Mouse (Mus musculus) adrenal gland, postnatal 36 days (tissue): ENCODE measurements around the gene Arhgap32. TPM values are rescaled to one million over a fixed set of nuclear protein-coding genes. Genes with fewer than 3 reads are reported as not detected.
A peak's percentile ranks its signal among the peaks of the same experiment; 100 is the strongest.

Experiments used
- DNase-seq, 2 experiments: peaks; one replicate each; pipeline ENCODE4 v3.0.0; 2021; ENCODE audit warnings: mixed read lengths in 1 of 2
- total RNA-seq, 2 experiments: library from RNA; stranded (reverse); gene quantifications; 2 replicates each; pipeline ENCODE4 v1.2.3; 2021

The Arhgap32 gene
- total RNA-seq, 2 experiments from 2014 or later = 50.3 to 71.4 TPM

DNA sequence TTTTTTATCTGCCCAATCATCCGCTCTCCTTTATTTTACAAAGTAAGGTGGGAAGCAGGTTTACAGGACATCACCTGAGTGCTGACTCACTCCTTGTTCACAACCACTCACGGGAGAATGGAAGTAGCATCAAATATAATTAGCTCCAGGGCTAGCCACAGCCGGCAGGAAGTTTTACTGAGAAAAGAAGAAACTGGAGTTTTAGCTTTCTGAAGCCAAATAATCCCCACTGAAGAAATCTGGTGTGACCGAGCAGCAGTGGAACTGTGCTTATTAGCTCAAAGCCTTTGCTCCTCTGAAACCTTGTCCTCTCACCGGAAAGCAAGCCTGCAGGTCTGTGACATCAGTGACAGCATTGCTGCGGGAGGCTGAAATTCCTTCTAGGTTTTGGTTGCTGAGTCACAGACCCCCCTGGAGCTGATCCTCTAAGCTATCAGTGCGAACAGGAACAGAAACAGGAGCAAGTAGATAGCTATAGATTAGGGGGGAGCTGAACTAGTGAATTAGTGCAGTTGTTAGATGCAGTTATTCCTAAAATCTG is 88.6 kb downstream of the Arhgap32 start:
- DNase-seq = no peak

DNA sequence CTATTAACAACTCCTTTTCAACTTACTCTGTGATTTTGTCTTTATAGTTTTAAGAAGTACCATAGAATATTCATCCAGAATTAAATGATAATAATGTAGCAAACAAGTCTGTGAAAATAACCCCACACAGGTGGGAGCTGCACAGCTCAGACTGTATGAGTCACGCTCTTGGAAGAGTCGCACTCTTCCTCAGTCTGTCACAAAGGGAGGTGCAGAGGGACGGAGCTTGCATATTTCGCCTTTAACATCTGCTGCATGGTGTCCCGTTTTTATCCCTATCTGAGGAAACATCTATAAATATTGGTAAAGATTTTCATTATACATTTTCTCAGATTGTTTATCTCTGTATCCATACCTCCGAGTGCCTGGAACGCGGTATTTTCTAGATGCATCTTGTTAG is 91.2 kb downstream of the Arhgap32 start:
- no peak for DNase-seq

DNA sequence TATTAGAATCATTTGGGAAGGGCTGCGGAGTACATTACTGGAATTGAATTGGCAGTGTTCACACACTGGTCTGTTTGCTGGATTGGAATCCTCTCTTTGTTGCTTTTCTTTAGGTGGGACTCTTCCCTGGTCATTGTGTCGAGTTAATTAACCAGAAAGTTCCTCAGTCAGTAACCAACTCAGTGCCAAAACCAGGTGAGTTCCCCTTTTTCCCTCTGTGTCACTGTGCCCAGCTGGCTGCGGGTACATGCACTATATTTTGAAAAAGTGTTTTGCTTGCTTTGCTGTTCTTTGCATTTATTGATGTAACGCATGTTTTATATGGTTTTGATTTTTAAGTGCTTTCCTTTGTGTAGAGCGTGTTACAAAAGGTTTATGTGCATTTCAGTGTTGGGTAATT is 92.1 kb downstream of the Arhgap32 start:
- DNase-seq = no peak

DNA sequence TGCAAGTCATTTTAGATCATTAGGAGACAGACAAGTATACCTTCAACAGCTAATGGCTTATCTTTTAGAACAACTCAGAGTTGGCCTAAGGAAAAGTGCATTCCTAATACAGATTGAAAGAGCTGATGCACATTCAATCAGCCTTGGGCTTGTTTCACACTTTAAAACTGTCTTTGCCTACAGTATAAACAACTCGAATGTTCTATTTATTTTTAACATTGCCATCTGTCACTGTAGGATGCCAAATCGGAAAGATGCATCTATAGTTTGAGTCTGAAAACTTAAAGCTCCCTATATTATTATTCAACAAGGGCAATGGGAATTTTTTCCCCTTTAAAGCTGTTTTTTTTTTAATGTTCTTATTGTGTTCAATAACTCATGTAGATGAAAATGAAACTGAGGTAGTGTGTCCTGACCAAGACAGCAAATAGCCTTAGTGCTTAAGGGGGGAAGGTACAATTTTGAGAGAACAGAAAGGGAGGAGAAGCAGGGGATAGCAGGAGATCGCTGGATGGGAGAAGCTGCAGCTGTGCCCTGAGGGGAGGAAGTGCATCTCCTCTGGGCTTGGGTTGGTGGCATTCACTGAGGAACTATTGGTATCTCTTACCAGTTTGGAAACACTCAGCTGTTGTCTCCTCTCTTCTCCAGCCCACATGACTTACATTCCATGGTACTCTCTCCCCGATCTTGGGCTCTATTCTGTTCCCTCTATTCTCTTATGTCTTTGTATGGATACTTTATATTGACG is 101.1 kb downstream of the Arhgap32 start:
- no peak for DNase-seq

DNA sequence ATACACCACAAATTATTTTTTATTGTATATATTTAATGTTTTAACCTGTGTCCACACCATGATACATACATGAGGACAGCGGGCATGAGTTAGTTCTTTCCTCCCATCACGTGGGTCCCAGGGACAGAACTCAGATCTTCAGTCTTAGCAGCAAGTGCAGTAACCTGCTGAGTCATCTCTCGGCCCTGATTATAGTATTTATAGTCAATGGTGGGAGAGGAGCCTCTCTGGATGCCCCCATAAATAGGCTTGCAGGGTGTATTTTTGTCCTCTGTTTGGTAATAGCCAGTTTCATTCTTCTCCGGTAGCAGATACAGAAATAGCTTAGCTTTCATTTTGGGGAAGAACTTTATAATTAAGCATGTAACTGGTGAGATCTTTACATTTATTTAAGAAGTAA is 103.5 kb downstream of the Arhgap32 start:
- DNase-seq = no peak

DNA sequence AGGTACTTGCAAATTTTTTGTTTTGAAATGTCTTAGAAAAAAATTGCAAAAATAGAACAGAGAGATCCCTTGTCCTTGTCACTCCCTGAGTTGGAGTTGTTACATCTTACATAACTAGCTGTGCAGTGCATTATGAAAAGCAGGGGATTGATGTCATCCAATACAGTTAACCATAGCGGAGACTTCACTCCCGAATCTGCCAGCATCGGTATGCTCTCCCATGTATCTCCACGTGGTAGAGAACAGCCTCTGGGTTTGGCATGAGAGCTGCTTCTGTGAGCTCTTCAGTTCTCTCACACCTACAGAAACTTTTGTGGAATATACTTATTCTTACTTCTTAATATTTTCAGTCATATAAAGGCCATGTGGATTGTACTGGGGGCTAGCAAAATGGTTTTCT is 106.2 kb downstream of the Arhgap32 start:
- DNase-seq = no peak

DNA sequence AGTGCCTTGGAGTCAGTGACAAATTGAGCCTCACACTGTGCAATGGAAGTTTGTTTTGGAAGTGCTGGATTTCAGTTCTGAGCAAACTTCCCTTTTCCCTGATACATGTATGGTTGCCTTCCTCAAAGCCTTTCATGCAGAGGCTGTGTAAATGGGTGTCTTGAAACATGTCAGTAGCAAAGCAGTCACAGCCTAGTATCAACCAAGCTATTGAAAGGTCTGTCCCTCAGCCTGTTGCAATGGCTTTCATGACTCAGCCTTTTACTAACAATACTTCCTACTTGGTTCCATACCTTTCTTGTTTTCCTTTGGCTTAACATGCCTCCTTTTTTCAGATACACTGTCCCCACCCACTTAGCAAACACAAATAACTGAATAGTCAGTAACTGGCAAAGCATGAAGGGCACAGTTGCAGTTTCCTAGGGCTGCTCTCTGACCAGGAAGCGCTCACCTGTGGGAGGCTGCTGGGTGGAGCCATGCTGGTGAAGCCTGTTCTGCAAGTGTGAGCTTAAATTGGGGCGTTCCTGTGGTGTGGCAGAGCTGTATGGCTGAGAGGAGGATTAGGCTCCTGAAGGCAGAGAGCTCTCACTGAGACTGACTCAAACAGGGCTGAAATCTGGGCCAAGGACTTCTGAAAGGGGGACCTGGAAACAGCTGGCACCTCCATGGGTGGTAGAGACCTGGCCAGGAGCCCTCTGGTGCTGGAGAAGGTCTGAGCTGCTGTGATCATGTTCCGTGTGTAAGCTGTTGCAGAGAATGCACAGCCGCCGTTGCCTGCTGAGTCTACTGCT is 108.0 kb downstream of the Arhgap32 start:
- DNase-seq = peak; percentile 54 to 61

DNA sequence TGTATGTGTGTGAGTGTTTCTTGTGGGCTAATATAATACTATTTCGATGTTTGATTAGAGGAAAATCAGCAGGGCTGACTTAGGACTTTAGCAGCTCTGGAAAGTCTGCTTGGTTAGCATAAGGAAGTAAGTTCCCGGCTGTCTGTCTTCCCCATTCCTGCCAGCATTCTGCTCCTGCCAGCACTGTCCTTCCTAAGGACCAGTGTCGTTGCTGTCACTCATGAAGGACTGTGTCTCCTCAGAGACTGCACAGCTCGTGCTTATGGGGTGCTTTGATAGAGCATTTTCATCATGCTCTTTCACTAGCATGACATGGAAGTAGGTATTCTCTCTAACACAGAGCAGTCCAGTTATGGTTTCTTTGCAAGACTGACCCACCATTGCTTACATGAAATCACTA is 109.0 kb downstream of the Arhgap32 start:
- DNase-seq = no peak

DNA sequence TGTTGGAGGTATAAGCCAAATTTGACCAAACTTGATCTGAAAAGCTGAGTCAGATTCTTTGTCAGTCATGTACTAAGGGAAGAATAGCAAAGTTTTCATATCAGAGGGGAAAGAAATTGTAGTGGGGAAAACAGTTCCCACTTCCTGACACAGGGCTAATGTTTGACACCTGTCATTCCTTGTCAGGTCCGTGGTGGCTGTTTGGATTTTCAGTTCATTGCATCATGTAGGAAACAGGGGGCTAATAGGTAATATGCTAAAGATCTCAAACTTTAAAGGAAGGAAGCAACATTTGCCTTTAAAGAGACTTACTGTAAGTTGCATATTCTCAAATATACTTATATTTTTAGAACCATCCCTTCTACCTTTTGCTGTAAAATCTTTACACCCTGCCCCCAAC is 109.6 kb downstream of the Arhgap32 start:
- DNase-seq = no peak

DNA sequence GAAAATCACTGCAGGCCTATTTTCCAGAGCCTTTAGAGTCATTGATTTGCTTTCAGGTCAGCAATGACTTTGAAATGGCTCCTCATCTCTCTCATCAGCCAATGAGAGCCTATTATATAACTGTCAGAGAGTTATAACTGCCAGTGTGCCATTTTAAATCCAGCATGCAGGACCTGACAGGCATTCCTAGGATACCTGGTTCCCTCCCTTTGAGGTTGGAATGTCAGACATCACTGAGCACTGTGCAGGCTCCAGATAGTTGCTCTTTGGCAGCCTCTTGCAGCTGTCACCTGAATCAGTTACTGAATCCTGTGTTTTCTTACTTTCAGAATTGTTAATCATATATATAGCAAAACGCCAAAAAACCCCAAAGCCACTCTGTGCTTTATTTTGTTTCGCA is 111.1 kb downstream of the Arhgap32 start:
- DNase-seq = no peak

DNA sequence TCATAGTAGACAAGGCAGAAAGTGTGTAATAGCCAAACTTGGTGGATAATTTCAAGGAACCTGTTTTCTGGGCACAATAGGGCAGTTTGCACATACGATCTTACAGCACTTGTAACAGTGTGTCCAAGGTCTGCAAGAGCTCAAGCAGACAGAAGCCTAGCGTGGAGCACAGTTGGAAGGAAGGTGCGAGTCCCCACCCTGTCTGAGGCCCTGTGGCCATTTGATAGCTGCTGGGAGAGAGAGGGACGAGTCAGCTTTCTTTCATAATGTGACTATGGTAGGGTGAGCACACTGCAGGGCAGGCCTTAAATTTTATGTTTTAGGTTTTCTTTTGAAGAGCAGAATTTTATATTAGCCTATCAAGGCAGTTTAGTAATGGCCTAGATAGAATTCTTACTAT is 117.7 kb downstream of the Arhgap32 start:
- no peak for DNase-seq

DNA sequence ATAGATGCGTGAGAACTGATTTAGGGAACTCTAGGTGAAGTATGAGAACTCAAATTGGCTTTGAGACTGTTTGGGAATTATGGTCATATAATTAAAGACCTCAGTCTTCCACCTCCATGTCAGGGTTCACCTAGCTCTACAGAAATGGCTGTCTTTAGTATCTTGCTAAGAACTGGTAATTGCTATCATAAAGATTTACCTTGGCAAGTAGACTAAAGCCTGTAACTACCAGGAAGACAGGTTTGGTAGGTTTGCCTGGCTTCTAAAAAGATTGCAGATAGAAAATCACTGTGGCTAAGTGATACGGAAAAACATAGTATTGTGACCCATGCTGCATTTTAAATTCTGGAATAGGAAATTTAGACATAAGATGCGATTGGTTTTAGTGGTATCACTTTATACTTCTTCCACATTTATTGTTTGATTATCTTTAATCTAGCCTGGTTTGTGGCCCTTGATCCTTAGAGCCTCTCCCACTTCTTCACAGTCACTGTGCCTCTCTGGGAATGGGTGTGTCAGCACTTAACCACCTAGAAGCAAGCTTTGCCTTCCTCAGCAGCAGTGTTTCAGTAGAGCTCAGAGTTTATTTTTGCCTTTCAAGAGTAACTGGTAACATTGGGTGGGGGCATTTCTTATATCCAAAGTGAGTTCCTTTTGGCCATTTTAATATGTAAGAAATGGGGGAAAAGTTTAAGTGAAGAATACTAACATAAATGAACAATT is 119.0 kb downstream of the Arhgap32 start:
- no peak for DNase-seq

DNA sequence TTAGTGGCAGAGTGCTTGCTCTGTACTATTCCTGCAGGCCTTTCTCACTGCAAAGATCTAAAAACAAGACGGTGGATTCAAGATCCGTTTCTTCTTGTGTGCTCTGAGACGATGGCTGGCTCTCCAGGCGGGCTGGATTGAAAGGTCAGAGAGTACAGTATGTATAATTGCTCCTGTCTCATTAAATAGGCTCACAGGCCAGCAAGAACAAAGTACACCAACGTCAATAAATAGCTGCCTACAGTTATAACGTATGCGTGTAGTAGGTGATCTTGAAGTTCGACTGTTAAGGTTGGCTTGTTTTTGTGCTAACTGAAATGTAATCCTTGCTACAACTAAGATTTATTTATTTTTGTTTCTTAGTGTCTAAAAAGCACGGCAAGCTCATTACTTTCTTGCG is 123.0 kb downstream of the Arhgap32 start:
- no peak for DNase-seq

DNA sequence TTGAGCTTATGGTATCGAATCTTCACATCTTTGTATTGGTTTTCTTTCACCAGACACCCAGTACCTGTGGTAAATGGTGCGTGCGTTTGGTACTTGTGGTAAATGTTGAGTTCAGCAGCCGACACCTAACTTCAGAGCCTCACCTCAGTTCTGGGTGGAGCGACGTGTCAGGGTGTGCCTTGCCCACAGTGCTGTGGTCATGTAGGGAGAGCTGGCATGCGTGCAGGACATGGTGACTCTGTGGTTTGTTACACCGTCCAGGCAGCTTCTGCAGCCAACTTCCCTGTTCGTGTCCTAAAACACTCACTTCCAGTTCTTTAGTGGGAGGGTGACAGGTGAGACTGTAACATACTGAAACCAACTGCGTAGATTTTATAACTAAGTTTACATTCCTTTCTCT is 123.5 kb downstream of the Arhgap32 start:
- DNase-seq = no peak

DNA sequence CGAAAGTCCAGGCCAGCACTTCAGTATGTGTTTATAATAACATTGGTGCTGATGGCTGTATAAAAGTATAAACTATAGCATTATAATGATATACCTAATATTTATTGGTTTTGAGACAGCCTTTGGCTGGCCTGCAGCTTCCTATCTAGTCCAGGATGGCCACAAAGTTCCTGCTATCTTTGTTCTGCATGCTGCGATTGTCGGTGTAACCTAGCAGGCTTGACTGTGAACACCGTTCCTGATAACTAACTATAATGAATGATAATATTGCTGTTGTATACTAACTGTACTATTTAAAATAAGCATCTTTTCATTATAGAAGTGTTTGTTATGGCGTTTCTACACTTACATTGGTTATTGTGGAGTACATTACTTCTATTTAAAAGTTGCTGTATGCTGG is 124.5 kb downstream of the Arhgap32 start:
- DNase-seq = no peak

DNA sequence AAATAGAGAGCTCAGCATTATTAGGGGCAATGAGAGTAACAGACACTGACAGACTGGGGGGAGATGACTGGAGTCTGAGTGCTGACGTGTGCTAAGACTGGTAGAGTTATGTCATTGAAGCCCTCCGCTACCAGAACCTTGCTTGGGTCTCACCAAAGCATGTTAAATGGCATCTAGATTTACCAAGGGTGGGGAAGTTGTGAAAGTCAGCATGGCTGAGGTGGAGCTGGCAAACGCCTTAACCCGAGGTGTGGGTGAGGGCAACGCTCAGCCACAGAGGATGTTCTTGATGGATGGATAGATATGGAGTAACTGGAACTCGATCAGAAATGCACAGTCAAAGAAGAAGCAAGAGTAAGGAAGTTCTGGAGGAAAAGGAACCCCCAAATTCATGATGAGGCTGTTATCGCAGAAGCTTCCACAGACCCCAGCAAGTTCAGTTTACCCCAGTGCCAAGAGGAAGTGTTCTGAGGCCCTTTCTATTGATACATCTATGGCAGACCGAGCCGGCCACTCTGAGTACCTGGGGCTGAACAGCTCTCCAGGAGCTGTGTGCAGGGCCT is 125.8 kb downstream of the Arhgap32 start:
- no peak for DNase-seq

DNA sequence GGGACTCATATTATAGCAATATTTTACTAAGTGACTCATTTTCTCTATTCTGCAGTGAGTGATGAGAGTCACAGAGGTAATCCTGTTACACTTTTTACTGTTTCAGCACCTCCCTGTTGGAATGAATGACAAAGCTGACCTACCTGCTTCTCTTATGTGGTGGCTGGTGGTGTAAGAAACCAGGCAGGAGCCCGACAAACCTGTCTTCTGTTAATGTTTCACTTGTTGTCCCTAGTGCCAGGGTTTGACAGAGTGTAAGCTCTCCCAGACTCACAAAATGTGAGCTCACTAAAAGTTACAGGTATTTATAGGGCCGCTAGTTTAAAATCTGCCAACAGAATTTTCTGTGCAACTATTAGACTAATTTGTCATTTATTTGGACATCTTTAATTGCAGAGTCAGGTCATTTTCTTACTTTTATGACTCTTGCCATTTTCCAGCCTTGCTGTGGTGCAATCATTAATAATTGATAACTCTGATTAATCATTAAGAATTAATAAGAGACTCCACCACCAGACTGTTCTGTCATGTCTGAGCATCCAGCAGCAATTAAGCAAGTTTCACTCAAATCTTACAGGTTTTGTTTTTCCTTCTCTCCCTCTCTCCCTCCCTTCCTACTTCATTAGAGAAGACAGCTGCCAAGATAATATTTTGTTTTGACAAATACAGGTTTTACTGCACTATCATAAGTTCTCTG is 127.1 kb downstream of the Arhgap32 start:
- DNase-seq = no peak

DNA sequence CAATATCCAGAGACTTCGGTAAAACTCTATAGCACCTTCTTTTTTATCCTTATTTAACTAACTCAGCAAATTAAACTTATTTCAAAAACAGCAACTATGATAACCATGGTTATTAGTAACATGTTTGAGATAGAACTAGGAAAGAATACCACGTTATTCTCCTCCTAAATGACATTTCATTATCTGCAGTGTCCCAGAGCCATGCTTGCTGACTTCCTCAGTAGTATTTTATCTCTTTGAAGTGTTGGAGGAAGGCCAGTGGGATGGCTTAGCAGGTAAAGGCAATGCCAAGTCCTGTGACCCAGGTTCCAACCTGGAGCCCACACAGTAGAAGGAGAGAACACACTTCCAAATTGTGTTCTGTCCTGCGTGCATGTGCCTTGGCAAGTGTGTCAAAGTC is 129.3 kb downstream of the Arhgap32 start:
- DNase-seq = no peak

DNA sequence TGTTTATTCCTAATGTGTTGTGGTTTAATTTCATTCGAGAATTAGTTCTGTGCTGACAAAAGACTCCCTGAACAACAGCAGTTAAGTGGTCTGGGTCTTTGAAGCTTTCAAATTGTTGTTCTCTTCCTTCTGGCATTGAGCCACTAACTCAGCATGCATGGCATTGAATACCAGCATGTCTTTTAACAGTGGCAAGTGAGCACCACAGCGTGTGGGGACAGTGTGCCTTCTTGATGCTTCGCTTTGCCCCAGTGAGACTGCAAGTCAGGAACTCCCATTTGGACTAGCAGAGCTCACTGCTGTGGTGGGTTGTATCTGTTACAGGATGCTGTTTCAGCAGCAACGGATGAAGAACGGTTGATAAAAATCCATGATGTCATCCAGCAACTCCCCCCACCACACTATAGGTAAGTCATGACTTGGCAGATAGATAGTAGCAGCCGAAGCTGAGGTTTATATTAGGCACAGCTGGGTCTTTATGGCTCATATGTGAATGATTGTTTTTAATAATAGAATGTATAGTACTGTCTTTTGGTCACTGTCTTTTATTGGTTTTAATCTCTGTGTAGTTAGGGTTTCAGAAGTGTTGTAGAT is 130.3 kb downstream of the Arhgap32 start:
- no peak for DNase-seq

DNA sequence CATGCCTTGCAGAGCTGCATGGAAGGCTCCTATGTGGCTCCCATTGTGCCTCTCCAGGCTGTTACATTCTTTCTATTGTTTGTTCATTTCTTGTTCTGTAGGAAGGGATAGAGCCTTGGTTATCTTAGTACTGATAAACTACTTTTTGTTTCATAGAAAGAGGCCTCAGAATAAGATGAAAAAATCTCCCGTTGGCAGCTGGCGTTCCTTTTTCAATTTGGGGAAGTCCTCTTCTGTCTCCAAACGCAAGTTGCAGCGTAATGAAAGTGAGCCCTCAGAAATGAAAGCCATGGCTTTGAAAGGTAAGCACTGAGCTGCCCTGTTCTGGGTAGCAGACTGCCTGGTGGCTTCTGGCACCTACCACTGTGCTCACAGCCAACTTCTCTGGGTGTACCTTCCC is 134.6 kb downstream of the Arhgap32 start:
- no peak for DNase-seq

DNA sequence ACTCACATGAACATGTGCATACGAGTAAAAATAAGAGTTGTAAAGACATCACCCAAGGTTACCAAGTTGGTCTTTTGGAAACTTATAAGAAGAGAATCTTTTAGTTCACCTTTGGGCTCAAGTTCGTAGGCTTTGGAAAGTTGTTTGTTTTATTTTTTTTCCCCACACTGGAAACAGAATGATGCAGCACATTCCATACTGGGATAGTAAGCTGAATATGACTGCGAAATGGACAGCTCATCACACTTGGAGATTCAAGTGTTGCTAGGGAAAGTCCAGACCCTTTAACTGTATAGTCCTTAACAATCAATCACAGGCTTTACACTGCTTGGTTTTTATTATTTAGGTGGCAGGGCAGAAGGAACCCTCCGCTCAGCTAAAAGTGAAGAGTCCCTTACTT is 137.8 kb downstream of the Arhgap32 start:
- DNase-seq = no peak
